Mouse (Mus musculus) heart, postnatal 0 days (tissue): ENCODE results near the gene 4931406C07Rik. TPM values are rescaled to one million over a fixed set of nuclear protein-coding genes. Genes with fewer than 3 reads are reported as not detected.

ENCODE experiments used
- ATAC-seq: fragments of 200-750 bp; cut with Nextera tagmentation; 2 replicates; pipeline ENCODE4 v1.8.0; 2017; ENCODE audit warnings: low read depth, moderate number of reproducible peaks, moderate library complexity; ENCODE audit not compliant: insufficient read depth
- DNase-seq: peaks from one replicate; pipeline ENCODE4 v3.0.0-alpha.2; 2016; ENCODE audit warnings: low spot score
- H3K27ac ChIP-seq: fragments of 300-500 bp; sonication (generic); 2 replicates; pipeline ENCODE4 v1.5.1; 2014; ENCODE audit warnings: low read depth, mild to moderate bottlenecking
- H3K27me3 ChIP-seq: fragments of 300-500 bp; sonication (generic); 2 replicates; pipeline ENCODE4 v1.6.1; 2014; ENCODE audit warnings: low read length, mixed read lengths; ENCODE audit not compliant: control insufficient read depth, insufficient read depth
- H3K36me3 ChIP-seq: fragments of 300-500 bp; sonication (generic); replicated peaks from 2 replicates; pipeline ENCODE4 v1.6.1; 2014; ENCODE audit warnings: low read length, mixed read lengths; ENCODE audit not compliant: control insufficient read depth, insufficient read depth
- H3K4me1 ChIP-seq: fragments of 300-500 bp; sonication (generic); 2 replicates; pipeline ENCODE4 v1.6.1; 2014; ENCODE audit warnings: antibody characterized with exemption; ENCODE audit not compliant: control insufficient read depth, insufficient read depth
- H3K4me2 ChIP-seq: fragments of 300-500 bp; sonication (generic); 2 replicates; pipeline ENCODE4 v1.6.1; 2014; ENCODE audit warnings: low read depth, mild to moderate bottlenecking, low read length, moderate library complexity
- H3K4me3 ChIP-seq: fragments of 300-500 bp; sonication (generic); 2 replicates; pipeline ENCODE4 v1.5.1; 2014; ENCODE audit warnings: low read depth, low read length
- H3K9ac ChIP-seq: fragments of 300-500 bp; sonication (generic); replicated peaks from 2 replicates; pipeline ENCODE4 v1.6.1; 2014; ENCODE audit warnings: low read depth, low read length, mixed read lengths
- H3K9me3 ChIP-seq: fragments of 300-500 bp; sonication (generic); replicated peaks from 2 replicates; pipeline ENCODE4 v1.6.1; 2016; ENCODE audit warnings: low read length; ENCODE audit not compliant: control insufficient read depth
- CTCF ChIP-seq: IDR thresholded peaks from 2 replicates; pipeline ENCODE4 v1.5.1; 2016; ENCODE audit warnings: antibody characterized with exemption, control low read depth, low read depth
- EP300 ChIP-seq: IDR thresholded peaks from 2 replicates; pipeline ENCODE4 v1.6.1; 2016; ENCODE audit warnings: antibody characterized with exemption, low read depth
- WGBS: fragments of 180-500 bp; shearing (Covaris S2); extraction: QIAGEN DNeasy Blood & Tissue Kit; methylation state at CpG from one replicate; pipeline ENCODE4 v1.1.7; 2014; 5-methylcytosine and 5-hydroxymethylcytosine counted together
- polyA plus RNA-seq: library from polyadenylated mRNA; unstranded; fragments of >200 nt; fragmentation: Nextera tagmentation; extraction: Ambion mirVana; gene quantifications from 2 replicates; pipeline ENCODE4 v1.2.1, GENCODE M21; 2015
- total RNA-seq: library from RNA; depleted of rRNA; stranded (reverse); fragments of >200 nt; gene quantifications from 2 replicates; pipeline ENCODE4 v1.2.3, GENCODE M21; 2014; ENCODE audit warnings: low replicate concordance

The 4931406C07Rik gene
- total and polyA plus RNA-seq, 2 experiments from 2014 or later: 1.6 to 6.4 TPM

GRCm38 (mm10) chr9:15252196-15252595, 54.1 kb downstream of the 4931406C07Rik start:
- Histone ChIP-seq H3K4me2 (no peak overlapping the region), H3K9ac (no peak overlapping the region), H3K27ac (no peak overlapping the region), H3K27me3 (no peaks in the 10 kb centered on the region), H3K4me3 (no peak overlapping the region), H3K9me3 (no peaks in the 10 kb centered on the region), H3K36me3 (no peaks in the 10 kb centered on the region), H3K4me1 (no peaks in the 10 kb centered on the region)
- TF ChIP-seq EP300 (no peak), CTCF (no peak)
- no peak for ATAC-seq
- no peak for DNase-seq
- 76% methylated on average over 7 of the region's 7 CpGs for WGBS

GRCm38 (mm10) chr9:15250376-15250775, 55.9 kb downstream of the 4931406C07Rik start:
- no peak overlapping the region for H3K4me2 ChIP-seq
- no peaks in the 10 kb centered on the region for H3K4me1 ChIP-seq
- no peak overlapping the region for H3K4me3 ChIP-seq
- no peak overlapping the region for H3K27ac ChIP-seq
- TF ChIP-seq EP300: no peak
- no peak for TF ChIP-seq CTCF
- no peaks in the 10 kb centered on the region for H3K36me3 ChIP-seq
- 40% methylated on average over 7 of the region's 7 CpGs for WGBS
- no peaks in the 10 kb centered on the region for H3K9me3 ChIP-seq
- DNase-seq (no peak), ATAC-seq (peak; percentile 47; the same call in 1 of the 2 replicates)
- no peak overlapping the region for H3K9ac ChIP-seq
- H3K27me3 ChIP-seq: no peaks in the 10 kb centered on the region

DNA sequence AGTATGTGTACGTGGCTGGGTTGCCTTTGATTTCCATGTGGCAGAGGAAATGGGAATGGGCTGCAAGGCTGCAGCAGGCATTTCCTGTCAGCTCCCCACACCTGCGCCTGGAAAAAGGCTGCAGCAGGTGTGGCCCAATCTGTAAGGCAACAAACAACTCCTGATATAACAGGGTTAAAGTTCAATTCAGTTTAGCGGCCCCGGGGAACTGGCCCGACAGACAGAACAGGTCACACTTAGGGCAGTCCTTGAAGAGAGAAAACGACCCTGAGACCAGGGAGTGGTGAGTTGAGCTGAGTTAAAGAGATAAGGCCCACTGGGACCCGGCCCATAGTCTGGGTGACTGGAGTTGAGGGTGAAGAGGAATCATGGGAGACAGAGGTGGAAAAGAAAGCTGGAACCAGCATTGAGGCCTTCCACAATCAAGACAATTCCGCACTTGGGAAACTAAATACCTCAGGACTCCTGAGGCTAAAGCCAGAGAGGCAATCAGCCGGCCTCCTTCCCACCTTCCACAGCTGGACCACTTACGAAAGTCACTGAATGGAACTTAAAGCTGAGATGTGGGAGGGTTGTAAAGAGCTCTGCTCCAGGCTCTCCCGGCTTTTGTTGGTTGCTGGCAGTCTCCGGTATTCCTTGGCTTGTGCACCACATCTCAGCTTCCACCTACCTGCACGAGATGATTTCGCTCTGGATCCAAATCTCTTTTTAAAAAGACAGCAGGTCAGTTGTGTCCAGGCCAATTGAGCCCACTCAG, 60.8 kb downstream of the 4931406C07Rik start:
- DNase-seq (no peak), ATAC-seq (no peak)
- H3K36me3 ChIP-seq: no peaks in the 10 kb centered on the region
- H3K4me2 ChIP-seq: no peak overlapping the region
- no peak overlapping the region for H3K27ac ChIP-seq
- no peaks in the 10 kb centered on the region for H3K9me3 ChIP-seq
- no peaks in the 10 kb centered on the region for H3K27me3 ChIP-seq
- no peak overlapping the region for H3K4me3 ChIP-seq
- no peak for TF ChIP-seq CTCF
- TF ChIP-seq EP300: no peak
- H3K4me1 ChIP-seq: no peaks in the 10 kb centered on the region
- 61% methylated on average over 14 of the region's 14 CpGs for WGBS
- no peak overlapping the region for H3K9ac ChIP-seq

DNA sequence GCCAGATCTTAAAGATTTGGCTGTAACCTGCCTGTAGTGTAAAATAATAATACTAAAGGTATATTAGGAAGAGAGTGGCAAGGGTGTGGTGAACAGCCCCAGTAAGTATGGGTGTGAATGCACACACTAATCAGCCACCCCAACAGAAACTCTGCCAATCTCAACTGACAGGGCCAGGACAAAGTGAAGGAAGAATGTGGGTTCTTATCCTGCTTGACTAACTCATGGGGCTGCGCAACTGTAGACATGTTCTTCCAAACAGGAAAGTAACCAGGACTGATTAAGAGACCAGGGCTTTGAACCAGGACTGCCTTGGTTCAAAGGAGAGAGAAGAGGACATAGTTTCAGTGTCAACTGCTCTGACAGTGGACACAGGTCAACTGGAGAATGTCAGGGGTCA, 64.1 kb downstream of the 4931406C07Rik start:
- H3K4me3 ChIP-seq: no peak overlapping the region
- no peak overlapping the region for H3K4me2 ChIP-seq
- no peaks in the 10 kb centered on the region for H3K27me3 ChIP-seq
- H3K36me3 ChIP-seq: no peaks in the 10 kb centered on the region
- no peak for ATAC-seq
- H3K4me1 ChIP-seq: peaks cover 9% of the 10 kb centered on the region
- H3K9me3 ChIP-seq: no peaks in the 10 kb centered on the region
- H3K27ac ChIP-seq: no peak overlapping the region
- WGBS: 77% methylated on average over 1 of the region's 1 CpGs
- TF ChIP-seq EP300: no peak
- no peak for TF ChIP-seq CTCF
- no peak overlapping the region for H3K9ac ChIP-seq
- no peak for DNase-seq

DNA sequence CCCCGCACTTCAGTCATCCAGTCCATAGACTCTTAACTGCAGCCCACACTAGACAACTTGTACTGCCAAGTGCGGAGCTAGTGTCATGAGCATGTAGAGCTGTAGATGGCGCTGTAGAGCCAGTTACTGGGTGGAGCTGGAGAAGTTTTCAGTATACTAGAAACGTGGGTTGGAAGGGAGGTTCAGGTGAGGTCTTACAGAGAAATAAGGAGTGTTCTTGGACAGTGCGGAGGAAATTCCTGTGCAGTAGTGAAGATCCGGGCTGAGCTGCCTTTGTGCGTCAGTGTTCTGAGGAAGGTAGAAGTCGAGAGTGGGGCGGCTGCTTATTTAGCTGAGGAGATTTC, 64.7 kb downstream of the 4931406C07Rik start:
- TF ChIP-seq EP300: no peak
- TF ChIP-seq CTCF: peak; percentile 63
- H3K27me3 ChIP-seq: no peaks in the 10 kb centered on the region
- no peaks in the 10 kb centered on the region for H3K9me3 ChIP-seq
- peaks cover 9% of the 10 kb centered on the region for H3K4me1 ChIP-seq
- no peaks in the 10 kb centered on the region for H3K36me3 ChIP-seq
- no peak overlapping the region for H3K4me2 ChIP-seq
- no peak overlapping the region for H3K9ac ChIP-seq
- WGBS: 45% methylated on average over 9 of the region's 9 CpGs
- 0 out of 2 replicates have a peak, but pooled peaks have one; percentile 12 for ATAC-seq
- no peak overlapping the region for H3K4me3 ChIP-seq
- DNase-seq: peak; percentile 72
- no peak overlapping the region for H3K27ac ChIP-seq

GRCm38 (mm10) chr9:15240863-15241595, 65.2 kb downstream of the 4931406C07Rik start:
- no peak overlapping the region for H3K4me2 ChIP-seq
- no peak for ATAC-seq
- no peaks in the 10 kb centered on the region for H3K27me3 ChIP-seq
- 59% methylated on average over 6 of the region's 6 CpGs for WGBS
- no peaks in the 10 kb centered on the region for H3K36me3 ChIP-seq
- H3K9ac ChIP-seq: no peak overlapping the region
- no peak for DNase-seq
- no peak overlapping the region for H3K4me3 ChIP-seq
- no peak overlapping the region for H3K27ac ChIP-seq
- H3K9me3 ChIP-seq: no peaks in the 10 kb centered on the region
- H3K4me1 ChIP-seq: peaks cover 9% of the 10 kb centered on the region
- TF ChIP-seq EP300: no peak
- no peak for TF ChIP-seq CTCF
